ENCODE assay signal across 9 mouse cellular contexts in genomic region chr2:168980859-168981258, GRCm38 (mm10). TPM values are rescaled to one million over a fixed set of nuclear protein-coding genes. Genes with fewer than 3 reads are reported as not detected.
DNase-seq lines count a peak whose midpoint lies in the region; ATAC-seq lines count a peak whose summit lies in the region.
"Had no signal": no experiment of that assay in that cellular context is flagged by ENCODE, and none has a peak within 500 bp of the region (broad histone marks: within the 10 kb centered on the region; RNA-seq: fewer than 3 reads in every experiment).

No protein-coding gene starts in this region.

- 46% methylated on average over 6 of the region's 6 CpGs for WGBS in heart, embryonic 12.5 days
- WGBS in lung, embryonic 15.5 days, result 57% methylated on average over 6 of the region's 6 CpGs
- 55% methylated on average over 6 of the region's 6 CpGs for WGBS in neural tube, embryonic 15.5 days

- H3K27me3 ChIP-seq in heart, embryonic 12.5 days (replicated peaks), result no peaks in the 10 kb centered on the region
- H3K27me3 ChIP-seq in lung, embryonic 15.5 days, result no peaks in the 10 kb centered on the region
- H3K27me3 ChIP-seq in neural tube, embryonic 15.5 days (replicated peaks), result no peaks in the 10 kb centered on the region

- H3K4me2 ChIP-seq in heart, embryonic 12.5 days, result peak overlapping the region; percentile 38
- H3K4me2 ChIP-seq in lung, embryonic 15.5 days, result no peak overlapping the region
- peak overlapping the region; percentile 34 for H3K4me2 ChIP-seq in neural tube, embryonic 15.5 days

- peak; percentile 91 for ATAC-seq in heart, embryonic 12.5 days (ENCODE audit: insufficient number of reproducible peaks, low FRiP score)
- peak; percentile 70 for ATAC-seq in lung, embryonic 15.5 days (ENCODE audit: borderline replicate concordance, extremely low read depth, low FRiP score, low TSS enrichment)
- ATAC-seq in neural tube, embryonic 15.5 days (ENCODE audit: low FRiP score), result peak; percentile 89
- ATAC-seq in erythroid progenitor cell, adult 5-6 weeks (replicated peaks; ENCODE audit: low FRiP score, poor library complexity, severe bottlenecking), result no peak

- peak overlapping the region; percentile 27; the same call in 1 of the 2 replicates for H3K4me3 ChIP-seq in heart, embryonic 12.5 days
- no peak overlapping the region for H3K4me3 ChIP-seq in lung, embryonic 15.5 days
- H3K4me3 ChIP-seq in neural tube, embryonic 15.5 days (replicated peaks), result 0 out of 2 replicates have a peak overlapping the region, but pooled peaks have one; percentile 3

- H3K9ac ChIP-seq in heart, embryonic 12.5 days, result no peak overlapping the region
- H3K9ac ChIP-seq in lung, embryonic 15.5 days, result no peak overlapping the region
- H3K9ac ChIP-seq in neural tube, embryonic 15.5 days (replicated peaks), result no peak overlapping the region

- peak; percentile 38 for DNase-seq in spleen, adult 12 weeks (ENCODE audit: low spot score)
- DNase-seq in spleen, postnatal 4 days (ENCODE audit: low spot score in 2 of 2), result no peak
- DNase-seq in embryo, embryonic 9.5 days (ENCODE audit: extremely low spot score), result peak; percentile 58
- peak; percentile 21 for DNase-seq in layer of hippocampus, adult 9-10 months (ENCODE audit: low spot score)

- H3K27ac ChIP-seq in heart, embryonic 12.5 days (ENCODE audit: poor library complexity, severe bottlenecking), result peak overlapping the region; percentile 32; the same call in 1 of the 2 replicates
- H3K27ac ChIP-seq in lung, embryonic 15.5 days, result no peak overlapping the region
- H3K27ac ChIP-seq in neural tube, embryonic 15.5 days (replicated peaks), result no peak overlapping the region
- H3K27ac ChIP-seq: macrophage had no signal

- H3K4me1 ChIP-seq in heart, embryonic 12.5 days (replicated peaks), result 0 out of 2 replicates have a peak, but pooled peaks cover 5% of the 10 kb centered on the region
- H3K4me1 ChIP-seq in lung, embryonic 15.5 days, result no peaks in the 10 kb centered on the region
- peaks cover 6% of the 10 kb centered on the region; the same call in 1 of the 2 replicates for H3K4me1 ChIP-seq in neural tube, embryonic 15.5 days

- 0 out of 2 replicates have a peak, but pooled peaks cover 3% of the 10 kb centered on the region for H3K9me3 ChIP-seq in heart, embryonic 12.5 days (replicated peaks)
- H3K9me3 ChIP-seq in lung, embryonic 15.5 days, result no peaks in the 10 kb centered on the region
- no peaks in the 10 kb centered on the region for H3K9me3 ChIP-seq in neural tube, embryonic 15.5 days (replicated peaks)

- no peaks in the 10 kb centered on the region for H3K36me3 ChIP-seq in heart, embryonic 12.5 days
- no peaks in the 10 kb centered on the region for H3K36me3 ChIP-seq in lung, embryonic 15.5 days
- H3K36me3 ChIP-seq in neural tube, embryonic 15.5 days, result no peaks in the 10 kb centered on the region

RNA-seq across cellular contexts. Expression of gene Zfp64, which starts 25.5 kb away (rescaled TPM):
- polyA plus RNA-seq in heart, embryonic 12.5 days (2016; fragmentation: Nextera tagmentation; extraction: Ambion mirVana), result 20.8 and 21.0 TPM in 2 replicates
- polyA plus RNA-seq in lung, embryonic 15.5 days (2015; fragmentation: Nextera tagmentation; extraction: Ambion mirVana), result 29.8 and 30.0 TPM in 2 replicates
- polyA plus RNA-seq in neural tube, embryonic 15.5 days (2015; fragmentation: Nextera tagmentation; extraction: Ambion mirVana), result 24.1 and 28.4 TPM in 2 replicates
- total RNA-seq in erythroid progenitor cell, adult 5-6 weeks (2015; ENCODE audit: low replicate concordance), result 2.9 and 11.2 TPM in 2 replicates
- 2.2 and 8.5 TPM in 2 replicates for total RNA-seq in erythroid progenitor cell, adult 5-6 weeks (2017; ENCODE audit: low replicate concordance)

Comparison
In these comparisons a context has a peak if more than half of its experiments do, and no peak if none do; other contexts are left out.
1. DNase-seq: peak in spleen, adult 12 weeks (single experiment), embryo, embryonic 9.5 days (single experiment) and layer of hippocampus, adult 9-10 months (single experiment); none in spleen, postnatal 4 days (0 of 2).